Mouse (Mus musculus): ENCODE measurements at regions not wholly inside any gene's neighbourhood (a gene's known extent, or its start where the extent isn't known, plus 50 kb on each side); places are given as distances from the start of the nearest gene placed in this dataset.

DNA sequence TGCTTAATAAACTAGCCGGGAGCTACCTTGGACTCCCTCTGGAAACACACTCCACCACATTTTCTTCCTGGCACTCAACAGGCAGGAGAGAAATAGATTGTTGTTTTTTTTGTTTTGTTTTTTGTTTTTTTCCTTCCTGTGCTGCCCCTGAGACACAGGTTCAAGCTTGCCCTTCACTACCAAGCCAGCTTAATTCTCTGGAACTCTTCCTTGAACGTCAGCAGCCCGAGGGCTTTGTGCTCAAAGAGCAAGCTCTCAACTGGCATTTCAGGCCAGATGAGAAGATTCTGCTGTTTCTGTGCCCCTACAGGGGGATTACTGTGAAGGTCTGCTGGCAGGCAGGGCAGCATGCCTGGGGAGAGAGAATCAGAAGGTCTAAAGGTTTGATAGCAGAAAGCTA is 109.8 kb downstream of the 2410131K14Rik start:
- no peak overlapping the region for H3K4me3 ChIP-seq (ENCODE audit: insufficient read depth, poor library complexity, severe bottlenecking)
- no peaks in the 10 kb centered on the region for H3K79me3 ChIP-seq (ENCODE audit: low read depth)
- H3K27me3 ChIP-seq (ENCODE audit: control insufficient read depth, insufficient read depth, insufficient read length): no peaks in the 10 kb centered on the region
- H3ac ChIP-seq (ENCODE audit: control insufficient read depth, insufficient read length, low read depth): no peak overlapping the region
- TF ChIP-seq USF1 (IDR thresholded peaks at IDR 0.05; ENCODE audit: low read depth) (no peak), CTCF (IDR thresholded peaks at IDR 0.05; ENCODE audit: control insufficient read depth, insufficient read depth, insufficient read length) (no peak), CEBPB (IDR thresholded peaks at IDR 0.05; ENCODE audit: low read depth) (no peak), MYOD1 (IDR thresholded peaks at IDR 0.05; ENCODE audit: control insufficient read depth, insufficient read length, low read depth) (no peak), MAX (IDR thresholded peaks at IDR 0.05) (no peak), FOSL1 (IDR thresholded peaks at IDR 0.05; ENCODE audit: insufficient read depth, low read length, poor library complexity, severe bottlenecking) (no peak), MYOG (IDR thresholded peaks at IDR 0.05; ENCODE audit: control insufficient read depth, extremely low read depth, insufficient read length) (no peak)
- no peaks in the 10 kb centered on the region for H3K36me3 ChIP-seq (ENCODE audit: control insufficient read depth, insufficient read depth)
- H3K79me2 ChIP-seq (ENCODE audit: control insufficient read depth, insufficient read depth): no peaks in the 10 kb centered on the region

DNA sequence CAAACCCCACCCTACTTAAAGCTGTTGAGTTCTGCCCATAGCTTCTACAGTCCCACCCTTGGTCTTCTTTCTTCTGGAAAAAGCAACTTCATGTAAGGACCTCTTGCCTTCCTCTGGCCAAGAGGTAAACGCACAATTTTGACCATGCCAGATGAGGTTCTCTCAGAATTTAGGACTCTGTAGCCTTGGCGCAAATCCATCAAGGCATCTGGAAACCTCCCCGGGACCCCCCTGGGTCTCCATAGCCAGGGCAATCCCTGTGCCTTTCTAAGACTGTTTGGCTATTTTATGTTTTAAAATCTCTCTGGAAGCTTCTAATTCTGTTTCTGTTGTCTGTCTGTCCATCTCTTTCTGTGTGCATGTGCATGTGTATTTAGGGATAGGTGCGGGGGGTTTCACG is 110.3 kb downstream of the 2410131K14Rik start:
- Histone ChIP-seq H3K4me3 (ENCODE audit: insufficient read depth, poor library complexity, severe bottlenecking) (no peak overlapping the region), H3K36me3 (ENCODE audit: control insufficient read depth, insufficient read depth) (no peaks in the 10 kb centered on the region), H3K79me2 (ENCODE audit: control insufficient read depth, insufficient read depth) (no peaks in the 10 kb centered on the region), H3K27me3 (ENCODE audit: control insufficient read depth, insufficient read depth, insufficient read length) (no peaks in the 10 kb centered on the region), H3K79me3 (ENCODE audit: low read depth) (no peaks in the 10 kb centered on the region), H3ac (ENCODE audit: control insufficient read depth, insufficient read length, low read depth) (no peak overlapping the region)
- no peak for TF ChIP-seq USF1 (IDR thresholded peaks at IDR 0.05; ENCODE audit: low read depth)
- TF ChIP-seq MAX (IDR thresholded peaks at IDR 0.05): no peak

DNA sequence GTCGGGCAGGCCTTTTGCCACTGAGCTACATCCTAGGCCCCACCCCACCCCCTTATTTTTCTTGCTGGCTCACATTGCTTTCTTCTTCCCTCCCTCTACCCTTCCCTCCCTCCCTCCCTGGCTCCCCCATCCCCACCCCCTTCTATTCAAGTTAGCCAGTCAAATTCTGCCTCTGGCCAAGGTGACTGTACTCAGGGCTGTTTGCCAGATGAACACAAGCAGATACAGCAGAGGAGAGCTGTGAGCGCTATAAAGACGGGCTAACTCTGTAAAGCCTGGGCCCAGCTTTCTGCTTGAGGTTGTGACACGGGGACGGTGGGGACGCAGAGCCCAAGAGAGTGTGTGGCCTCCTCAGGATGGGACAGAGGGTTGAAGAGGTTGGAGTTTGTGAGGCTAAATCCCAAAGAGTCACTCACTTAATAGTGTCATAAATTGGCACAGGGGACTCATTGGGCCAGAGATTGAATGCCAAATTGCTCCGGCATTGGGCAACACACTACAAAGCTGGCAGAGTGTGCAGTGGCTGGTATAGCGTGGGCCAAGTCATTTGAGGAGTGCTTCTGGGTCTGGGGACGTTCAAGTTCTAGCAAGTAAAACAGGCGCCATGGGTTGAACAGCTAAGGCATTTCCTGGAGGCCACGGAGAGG is 110.8 kb downstream of the 2410131K14Rik start:
- no peaks in the 10 kb centered on the region for H3K79me3 ChIP-seq (ENCODE audit: low read depth)
- no peaks in the 10 kb centered on the region for H3K36me3 ChIP-seq (ENCODE audit: control insufficient read depth, insufficient read depth)
- H3K27me3 ChIP-seq (ENCODE audit: control insufficient read depth, insufficient read depth, insufficient read length): no peaks in the 10 kb centered on the region
- TF ChIP-seq USF1 (IDR thresholded peaks at IDR 0.05; ENCODE audit: low read depth): no peak
- TF ChIP-seq FOSL1 (IDR thresholded peaks at IDR 0.05; ENCODE audit: insufficient read depth, low read length, poor library complexity, severe bottlenecking): no peak
- TF ChIP-seq MAX (IDR thresholded peaks at IDR 0.05): no peak
- no peak for TF ChIP-seq MYOD1 (IDR thresholded peaks at IDR 0.05; ENCODE audit: control insufficient read depth, insufficient read length, low read depth)
- TF ChIP-seq CEBPB (IDR thresholded peaks at IDR 0.05; ENCODE audit: low read depth): no peak
- no peak for TF ChIP-seq MYOG (IDR thresholded peaks at IDR 0.05; ENCODE audit: control insufficient read depth, extremely low read depth, insufficient read length)
- no peak for TF ChIP-seq CTCF (IDR thresholded peaks at IDR 0.05; ENCODE audit: control insufficient read depth, insufficient read depth, insufficient read length)
- H3K79me2 ChIP-seq (ENCODE audit: control insufficient read depth, insufficient read depth): no peaks in the 10 kb centered on the region
- H3ac ChIP-seq (ENCODE audit: control insufficient read depth, insufficient read length, low read depth): no peak overlapping the region
- H3K4me3 ChIP-seq (ENCODE audit: insufficient read depth, poor library complexity, severe bottlenecking): no peak overlapping the region

DNA sequence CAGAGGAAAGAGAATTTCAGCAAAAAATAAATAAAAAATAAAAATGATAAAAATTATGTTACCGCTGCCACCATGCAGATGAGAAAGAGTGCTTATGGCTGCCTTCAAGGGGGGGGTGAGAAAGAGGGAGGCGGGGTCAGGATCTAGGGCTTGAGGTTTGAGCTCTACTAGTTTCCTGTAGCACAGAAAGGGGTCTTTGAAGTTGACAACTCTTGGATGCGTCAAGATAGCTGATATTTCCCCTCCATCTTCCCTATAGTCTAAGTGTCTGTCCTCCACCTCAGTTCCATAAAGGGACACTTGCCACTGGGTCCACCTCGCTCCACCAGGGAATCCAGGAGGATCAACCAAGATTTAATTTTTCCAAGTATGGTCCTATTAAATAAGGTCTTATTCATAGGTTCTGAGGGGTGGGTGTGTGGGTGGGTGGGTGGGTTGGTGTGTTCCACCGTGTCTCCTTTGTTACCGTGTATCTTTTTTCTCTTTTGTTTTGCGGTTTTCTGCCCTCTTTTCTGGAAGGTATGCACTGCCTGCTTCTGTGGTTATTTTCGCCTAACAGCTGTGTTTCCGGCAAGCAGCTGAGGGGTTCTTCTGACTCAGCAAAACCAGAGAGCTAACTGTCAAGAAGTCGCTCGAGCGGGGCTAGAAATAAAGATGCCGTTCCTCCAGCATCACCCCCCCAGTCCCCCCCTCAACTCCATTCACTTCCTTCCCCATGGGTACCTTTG is 114.8 kb downstream of the 2410131K14Rik start:
- no peaks in the 10 kb centered on the region for H3K79me2 ChIP-seq (ENCODE audit: control insufficient read depth, insufficient read depth)
- TF ChIP-seq USF1 (IDR thresholded peaks at IDR 0.05; ENCODE audit: low read depth) (no peak), MYOD1 (IDR thresholded peaks at IDR 0.05; ENCODE audit: control insufficient read depth, insufficient read length, low read depth) (peak; percentile 36)
- H3ac ChIP-seq (ENCODE audit: control insufficient read depth, insufficient read length, low read depth): no peak overlapping the region
- H3K79me3 ChIP-seq (ENCODE audit: low read depth): no peaks in the 10 kb centered on the region
- no peak overlapping the region for H3K4me3 ChIP-seq (ENCODE audit: insufficient read depth, poor library complexity, severe bottlenecking)
- H3K36me3 ChIP-seq (ENCODE audit: control insufficient read depth, insufficient read depth): no peaks in the 10 kb centered on the region
- no peaks in the 10 kb centered on the region for H3K27me3 ChIP-seq (ENCODE audit: control insufficient read depth, insufficient read depth, insufficient read length)

DNA sequence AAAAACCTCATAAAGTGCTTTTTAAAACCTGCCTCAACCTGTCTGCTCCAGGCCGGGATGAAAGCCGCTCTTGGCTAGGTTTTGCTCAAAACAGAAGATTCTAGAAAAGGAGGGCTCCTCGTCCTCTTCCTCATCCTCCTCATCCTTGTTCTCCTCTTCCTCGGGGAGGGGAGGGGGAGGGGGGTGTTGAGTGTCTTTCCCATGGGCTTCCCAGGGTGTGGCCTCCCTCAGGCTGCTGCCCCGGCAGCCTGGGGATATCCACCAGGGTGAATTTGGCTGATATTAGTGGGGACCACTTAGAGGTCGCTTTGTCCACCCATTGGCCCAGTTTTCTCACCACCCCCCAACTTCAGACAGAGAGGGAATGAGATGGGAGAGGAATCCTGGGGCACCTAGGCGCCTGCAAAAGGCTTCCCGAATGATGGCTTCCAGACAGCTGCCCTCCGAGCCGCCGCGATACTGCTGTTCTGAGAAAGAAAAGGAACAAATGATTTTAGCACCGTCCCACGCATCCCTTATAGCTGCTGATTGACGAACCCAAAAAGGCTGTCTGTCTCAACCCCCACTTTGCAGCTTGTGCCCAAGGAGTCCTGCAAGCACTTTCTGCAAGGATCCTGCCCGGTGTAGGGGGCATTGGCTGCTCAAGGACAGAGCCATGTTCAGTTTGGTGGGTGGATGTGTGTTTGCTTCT is 115.5 kb downstream of the 2410131K14Rik start:
- Histone ChIP-seq H3K79me3 (ENCODE audit: low read depth) (no peaks in the 10 kb centered on the region), H3K36me3 (ENCODE audit: control insufficient read depth, insufficient read depth) (no peaks in the 10 kb centered on the region), H3K27me3 (ENCODE audit: control insufficient read depth, insufficient read depth, insufficient read length) (no peaks in the 10 kb centered on the region), H3ac (ENCODE audit: control insufficient read depth, insufficient read length, low read depth) (no peak overlapping the region), H3K4me3 (ENCODE audit: insufficient read depth, poor library complexity, severe bottlenecking) (no peak overlapping the region), H3K79me2 (ENCODE audit: control insufficient read depth, insufficient read depth) (no peaks in the 10 kb centered on the region)
- TF ChIP-seq CEBPB (IDR thresholded peaks at IDR 0.05; ENCODE audit: low read depth) (no peak), MAX (IDR thresholded peaks at IDR 0.05) (no peak), MYOD1 (IDR thresholded peaks at IDR 0.05; ENCODE audit: control insufficient read depth, insufficient read length, low read depth) (no peak), MYOG (IDR thresholded peaks at IDR 0.05; ENCODE audit: control insufficient read depth, extremely low read depth, insufficient read length) (no peak), FOSL1 (IDR thresholded peaks at IDR 0.05; ENCODE audit: insufficient read depth, low read length, poor library complexity, severe bottlenecking) (no peak), USF1 (IDR thresholded peaks at IDR 0.05; ENCODE audit: low read depth) (no peak), CTCF (IDR thresholded peaks at IDR 0.05; ENCODE audit: control insufficient read depth, insufficient read depth, insufficient read length) (no peak)

Data from C2C12 (cell line).